Mouse (Mus musculus) small intestine, adult 2 months (tissue): ENCODE measurements around the gene Rcsd1. TPM values are rescaled to one million over a fixed set of nuclear protein-coding genes. Genes with fewer than 3 reads are reported as not detected.

Source experiments
- H3K27ac ChIP-seq: fragments of 200-500 bp; 2 replicates; pipeline ENCODE4 v1.5.1; 2012; ENCODE audit warnings: low read depth, low read length, control low read depth, inconsistent platforms; ENCODE audit not compliant: insufficient read depth
- H3K27me3 ChIP-seq: fragments of 200-500 bp; 2 replicates; pipeline ENCODE4 v1.6.1; 2012; ENCODE audit warnings: mild to moderate bottlenecking, moderate library complexity, low read length, inconsistent platforms; ENCODE audit not compliant: control insufficient read depth, insufficient read depth
- H3K36me3 ChIP-seq: fragments of 200-500 bp; 2 replicates; pipeline ENCODE4 v1.6.1; 2012; ENCODE audit warnings: mild to moderate bottlenecking, low read length, control low read depth, inconsistent platforms; ENCODE audit not compliant: control insufficient read depth, insufficient read depth
- H3K4me1 ChIP-seq: fragments of 200-500 bp; 2 replicates; pipeline ENCODE4 v1.6.1; 2012; ENCODE audit warnings: low read length, inconsistent platforms, mixed read lengths; ENCODE audit not compliant: control insufficient read depth, insufficient read depth, insufficient read length
- H3K4me3 ChIP-seq: fragments of 200-500 bp; 2 replicates; pipeline ENCODE4 v1.5.1; 2012; ENCODE audit warnings: low read depth, mild to moderate bottlenecking, control low read depth, inconsistent platforms, low read length, moderate library complexity
- CTCF ChIP-seq: fragments of 200-500 bp; IDR thresholded peaks from 2 replicates; pipeline ENCODE4 v1.5.1; 2012; ENCODE audit warnings: low read depth, mild to moderate bottlenecking, control low read depth, inconsistent platforms, low read length, moderate library complexity, mixed read lengths; ENCODE audit not compliant: insufficient replicate concordance, insufficient read length; ENCODE audit errors: extremely low read depth
- POLR2A ChIP-seq: fragments of 200-500 bp; IDR thresholded peaks from 2 replicates; pipeline ENCODE4 v1.6.1; 2012; ENCODE audit warnings: low read depth, mild to moderate bottlenecking, control low read depth, inconsistent platforms, low read length, moderate library complexity
- WGBS: fragments of 180-500 bp; shearing (Covaris S2); methylation state at CpG from one replicate; pipeline ENCODE4 v1.1.7; 2018; 5-methylcytosine and 5-hydroxymethylcytosine counted together
- polyA plus RNA-seq: library from polyadenylated mRNA; depleted of rRNA; stranded (reverse); fragments of >200 nt; gene quantifications from 2 replicates; pipeline ENCODE4 v1.2.3, GENCODE M21; 2012

Gene Rcsd1
- polyA plus RNA-seq, 1 experiment = 9.2 TPM

DNA sequence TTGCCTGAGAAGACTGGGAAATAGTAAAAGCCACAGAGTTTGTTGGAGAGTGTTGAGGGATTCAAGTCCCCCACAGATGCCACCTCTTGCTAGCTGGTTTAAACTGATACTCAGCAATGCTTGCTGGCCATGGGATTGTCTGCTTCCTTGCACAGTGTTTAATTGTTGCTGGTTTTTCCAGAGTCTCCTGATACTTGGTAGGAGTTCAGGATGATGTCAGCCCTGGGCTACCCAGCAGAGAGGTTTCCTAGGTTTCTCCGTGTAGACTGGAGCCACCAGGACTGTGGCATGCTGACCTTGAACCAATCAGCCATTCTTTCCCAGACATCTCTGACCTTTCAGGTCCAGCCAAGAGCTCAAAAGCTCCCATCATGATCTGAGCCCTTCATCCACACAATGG is 17.4 kb upstream of the Rcsd1 start:
- no peaks in the 10 kb centered on the region for H3K27me3 ChIP-seq
- no peak overlapping the region for H3K27ac ChIP-seq
- no peaks in the 10 kb centered on the region; the same call in 1 of the 2 replicates for H3K4me1 ChIP-seq
- H3K36me3 ChIP-seq = no peaks in the 10 kb centered on the region
- TF ChIP-seq POLR2A (no peak), CTCF (no peak)
- no peak overlapping the region for H3K4me3 ChIP-seq
- 54% methylated on average over 1 of the region's 1 CpGs for WGBS

DNA sequence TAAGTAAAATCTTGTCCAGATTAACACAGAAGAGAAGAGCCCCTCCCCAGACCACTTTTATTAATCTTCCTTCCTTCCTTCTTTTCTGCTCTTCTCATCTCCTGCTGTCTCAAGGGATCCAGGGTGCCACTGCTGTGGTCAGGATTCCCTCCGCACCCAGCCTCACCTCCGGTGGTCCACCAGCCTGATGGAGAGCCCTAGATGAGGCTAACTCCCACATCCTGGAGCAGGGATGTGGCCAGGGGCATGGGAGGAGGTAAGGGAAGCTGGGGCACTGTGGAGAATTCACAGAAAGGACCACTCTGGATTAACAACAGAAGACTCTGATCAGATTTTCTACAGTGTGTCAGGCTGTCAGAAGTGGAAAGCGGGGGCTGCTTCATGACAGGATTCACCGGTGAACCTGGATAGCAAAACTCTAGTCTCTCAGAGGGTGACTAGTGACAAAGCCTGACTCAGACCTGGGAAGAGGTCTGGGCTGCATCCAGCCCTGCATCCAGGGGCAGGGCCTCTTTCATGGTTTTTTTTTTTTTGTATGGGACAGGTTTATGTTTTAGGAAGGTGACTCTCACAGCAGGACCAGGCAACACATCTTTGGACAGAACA is 15.6 kb upstream of the Rcsd1 start:
- H3K27me3 ChIP-seq = no peaks in the 10 kb centered on the region
- whole genome bisulfite sequencing = 93% methylated on average over 4 of the region's 4 CpGs
- no peaks in the 10 kb centered on the region for H3K36me3 ChIP-seq
- H3K4me1 ChIP-seq = no peaks in the 10 kb centered on the region; the same call in 1 of the 2 replicates
- H3K27ac ChIP-seq = no peak overlapping the region
- TF ChIP-seq CTCF = no peak
- TF ChIP-seq POLR2A = no peak
- H3K4me3 ChIP-seq = no peak overlapping the region

DNA sequence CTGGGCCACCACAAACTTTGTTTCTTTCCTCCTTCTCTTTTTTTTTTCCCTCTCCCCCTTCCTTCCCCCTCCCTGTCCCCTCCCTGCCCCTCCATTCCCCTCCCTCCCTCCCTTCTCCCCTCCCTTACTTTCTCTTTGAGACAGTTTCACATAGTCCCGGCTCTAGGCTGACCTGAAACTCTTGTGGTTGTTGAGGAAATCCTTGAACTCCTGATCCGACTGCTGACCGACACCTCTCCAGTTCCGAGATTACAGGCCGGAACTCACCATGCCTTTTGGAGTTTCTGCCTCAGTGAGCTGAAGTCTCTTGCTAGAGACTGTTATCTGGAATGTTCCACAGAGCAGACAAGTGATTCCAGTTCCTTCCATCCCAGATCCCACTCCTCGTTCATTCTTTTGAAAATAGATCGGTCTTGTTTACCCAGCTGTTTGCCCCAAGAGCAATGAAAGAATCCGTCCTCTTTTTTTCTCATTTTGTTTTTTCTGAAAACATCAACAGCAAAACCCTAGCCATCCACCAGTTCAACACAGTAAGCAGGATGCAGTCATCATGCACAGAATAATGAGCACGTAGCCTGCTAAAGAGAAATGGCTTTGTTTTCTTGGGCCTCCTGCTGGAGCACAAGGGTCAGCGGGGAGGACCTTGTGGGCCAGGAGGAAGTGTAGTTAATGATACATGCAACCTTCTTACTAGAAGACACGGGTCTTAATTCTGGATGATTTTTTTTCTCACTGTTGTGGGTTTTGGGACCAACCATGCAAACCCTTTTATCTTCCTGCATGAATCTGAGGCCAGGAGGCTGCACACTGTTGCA is 14.9 kb upstream of the Rcsd1 start:
- H3K36me3 ChIP-seq = no peaks in the 10 kb centered on the region
- no peaks in the 10 kb centered on the region for H3K27me3 ChIP-seq
- no peak overlapping the region for H3K27ac ChIP-seq
- WGBS = 32% methylated on average over 11 of the region's 11 CpGs
- H3K4me1 ChIP-seq = no peaks in the 10 kb centered on the region; the same call in 1 of the 2 replicates
- no peak overlapping the region for H3K4me3 ChIP-seq
- TF ChIP-seq POLR2A (no peak), CTCF (no peak)

DNA sequence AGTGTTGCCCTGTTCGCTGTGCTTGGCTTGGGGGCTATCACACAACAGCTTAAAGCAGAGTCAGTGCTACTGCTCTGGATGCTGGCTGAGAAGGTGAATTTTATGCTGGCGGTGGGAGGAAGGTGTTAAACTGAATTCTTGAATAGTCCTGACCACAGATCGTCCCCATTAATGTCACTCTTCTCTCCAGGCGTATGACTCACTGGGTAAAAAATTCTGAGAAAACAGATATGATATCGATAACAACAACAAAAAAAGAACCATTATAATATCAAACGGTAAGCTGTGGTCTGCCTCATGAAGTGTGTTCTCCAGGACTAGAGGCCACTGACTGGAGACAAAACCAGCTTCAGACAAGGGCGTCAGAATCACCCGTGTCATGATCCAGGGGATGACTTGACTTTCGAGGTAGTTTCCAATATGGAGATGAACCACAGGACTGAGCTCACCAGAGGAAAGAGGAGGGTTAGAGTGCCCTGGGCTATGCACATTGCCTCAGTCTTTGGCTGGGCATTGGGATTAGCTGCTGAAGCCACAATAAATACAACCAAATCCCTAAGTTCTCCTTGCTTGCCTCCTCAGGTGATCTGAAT is 13.1 kb upstream of the Rcsd1 start:
- 84% methylated on average over 9 of the region's 9 CpGs for WGBS
- Histone ChIP-seq H3K4me1 (no peaks in the 10 kb centered on the region; the same call in 1 of the 2 replicates), H3K36me3 (no peaks in the 10 kb centered on the region), H3K27me3 (no peaks in the 10 kb centered on the region), H3K27ac (no peak overlapping the region), H3K4me3 (no peak overlapping the region)
- TF ChIP-seq POLR2A (no peak), CTCF (no peak)

DNA sequence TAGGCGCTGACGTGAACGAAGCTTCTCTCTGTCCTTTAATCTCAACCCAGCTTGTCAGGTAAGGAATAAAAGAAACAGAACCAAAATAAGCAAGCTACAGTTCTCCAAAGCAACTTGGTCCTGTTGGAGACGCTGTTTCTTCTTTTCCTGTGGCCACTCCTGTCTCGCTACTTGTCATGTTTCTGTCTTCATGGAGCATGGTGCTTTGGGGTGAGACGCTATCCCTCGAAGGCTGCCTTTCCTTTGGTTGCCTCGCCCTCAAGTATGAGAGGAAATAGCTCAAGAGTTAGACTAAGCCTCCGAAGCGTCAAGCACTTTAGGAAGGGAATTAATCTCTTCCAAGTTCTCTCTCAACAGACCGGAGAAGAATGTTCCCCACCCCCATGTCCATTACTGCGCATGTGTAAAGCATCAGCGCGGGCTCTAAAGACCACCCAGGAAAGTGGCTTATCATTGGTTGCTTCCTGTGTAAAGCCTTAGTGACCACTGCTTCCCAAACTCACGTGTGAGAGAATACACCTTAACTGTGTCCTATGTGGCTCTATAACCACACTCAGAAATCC is 9.1 kb upstream of the Rcsd1 start:
- no peaks in the 10 kb centered on the region for H3K36me3 ChIP-seq
- H3K4me3 ChIP-seq = peak overlapping the region; percentile 20; the same call in 1 of the 2 replicates
- peaks cover 2% of the 10 kb centered on the region; the same call in 1 of the 2 replicates for H3K4me1 ChIP-seq
- 53% methylated on average over 15 of the region's 15 CpGs for WGBS
- TF ChIP-seq POLR2A = no peak
- TF ChIP-seq CTCF = no peak
- H3K27me3 ChIP-seq = no peaks in the 10 kb centered on the region
- peak overlapping the region; percentile 91 for H3K27ac ChIP-seq

DNA sequence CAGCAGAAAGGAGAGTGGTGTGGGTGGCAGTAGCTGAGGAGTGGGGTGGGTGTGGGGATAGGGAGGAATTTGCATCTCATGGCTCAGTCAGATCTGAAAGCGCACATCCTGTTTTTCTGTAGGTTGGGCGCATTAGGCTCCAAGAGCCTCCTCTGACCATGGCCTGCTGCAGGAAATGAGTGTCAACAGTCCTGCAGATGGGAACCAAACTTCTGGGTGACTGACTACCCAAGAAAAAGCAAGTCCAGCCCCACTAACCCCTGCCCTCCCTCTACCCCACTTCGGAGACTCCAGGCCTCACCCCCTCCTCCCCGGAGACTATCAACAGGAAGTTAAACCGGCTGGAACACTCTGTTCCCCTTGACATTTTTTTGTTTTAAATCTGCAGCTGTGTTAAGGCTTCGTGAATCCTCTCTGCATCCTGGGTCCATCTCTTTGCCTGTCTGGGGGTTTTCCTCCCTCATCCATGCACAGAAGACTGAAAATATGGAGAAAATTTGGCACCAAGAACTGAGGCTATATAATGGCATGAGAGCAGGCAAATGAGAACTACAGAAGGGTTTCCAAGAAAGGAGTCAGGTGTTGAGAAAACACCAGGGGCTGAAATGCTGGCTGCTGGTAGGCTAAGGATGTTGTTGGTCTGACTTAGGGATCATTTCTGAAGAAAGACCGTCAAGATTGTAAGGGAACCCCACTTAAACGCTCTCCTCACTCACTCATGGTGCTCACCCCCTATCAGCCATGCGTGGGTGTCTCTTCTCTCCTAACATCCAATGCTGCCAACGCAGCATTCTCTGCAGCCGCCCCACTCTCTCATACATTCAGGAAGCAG is 8.4 kb upstream of the Rcsd1 start:
- no peaks in the 10 kb centered on the region for H3K36me3 ChIP-seq
- peak overlapping the region; percentile 20; the same call in 1 of the 2 replicates for H3K4me3 ChIP-seq
- peaks cover 2% of the 10 kb centered on the region; the same call in 1 of the 2 replicates for H3K4me1 ChIP-seq
- TF ChIP-seq POLR2A = no peak
- H3K27me3 ChIP-seq = no peaks in the 10 kb centered on the region
- WGBS = 47% methylated on average over 11 of the region's 11 CpGs
- peak overlapping the region; percentile 91 for H3K27ac ChIP-seq

DNA sequence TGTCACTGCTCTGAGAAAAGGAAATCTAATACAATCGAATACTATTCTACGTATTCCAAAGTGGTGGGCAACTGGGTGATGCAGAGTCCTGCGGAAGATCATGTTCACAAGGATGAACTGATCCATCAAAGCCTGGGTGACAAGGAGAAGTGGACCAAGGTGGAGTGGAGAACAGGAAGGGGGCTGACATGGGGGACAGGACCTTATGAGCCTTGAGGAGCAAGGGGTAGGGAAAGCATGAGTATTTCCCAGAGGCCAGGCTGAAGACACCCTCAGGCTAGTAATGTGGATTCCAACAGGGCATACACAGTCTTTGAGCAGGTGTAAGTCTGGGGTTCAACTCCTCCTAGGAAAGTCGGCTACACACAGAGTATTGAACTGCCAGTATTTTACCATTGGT is 6.9 kb upstream of the Rcsd1 start:
- H3K4me3 ChIP-seq = no peak overlapping the region
- 85% methylated on average over 4 of the region's 4 CpGs for WGBS
- peaks cover 2% of the 10 kb centered on the region; the same call in 1 of the 2 replicates for H3K4me1 ChIP-seq
- H3K36me3 ChIP-seq = no peaks in the 10 kb centered on the region
- TF ChIP-seq CTCF (no peak), POLR2A (no peak)
- H3K27ac ChIP-seq = no peak overlapping the region
- H3K27me3 ChIP-seq = no peaks in the 10 kb centered on the region
